Mouse (Mus musculus) midbrain, embryonic 11.5 days (tissue): Measurements from ENCODE around the gene Hoxb8. TPM values are rescaled to one million over a fixed set of nuclear protein-coding genes. Genes with fewer than 3 reads are reported as not detected.
A peak's percentile ranks its signal among the peaks of the same experiment; 100 is the strongest.

Experiments used
- ATAC-seq: fragments of 200-750 bp; cut with Nextera tagmentation; 2 replicates; pipeline ENCODE4 v1.8.0; 2017; ENCODE audit warnings: moderate TSS enrichment, moderate library complexity; ENCODE audit not compliant: low FRiP score
- DNase-seq: peaks from one replicate; pipeline ENCODE4 v3.0.0; 2015; ENCODE audit warnings: low spot score; ENCODE audit errors: missing footprints
- H3K27ac ChIP-seq: fragments of 300-500 bp; sonication (generic); 2 replicates; pipeline ENCODE4 v1.5.1; 2014; ENCODE audit warnings: low read depth, low read length
- H3K27me3 ChIP-seq: fragments of 300-500 bp; sonication (generic); 2 replicates; pipeline ENCODE4 v1.6.1; 2014; ENCODE audit warnings: mild to moderate bottlenecking, low read length, moderate library complexity, mixed read lengths; ENCODE audit not compliant: control insufficient read depth, insufficient read depth
- H3K36me3 ChIP-seq: fragments of 300-500 bp; sonication (generic); 2 replicates; pipeline ENCODE4 v1.6.1; 2014; ENCODE audit warnings: mild to moderate bottlenecking, low read length, moderate library complexity, mixed read lengths; ENCODE audit not compliant: control insufficient read depth, insufficient read depth
- H3K4me1 ChIP-seq: fragments of 300-500 bp; sonication (generic); 2 replicates; pipeline ENCODE4 v1.6.1; 2014; ENCODE audit warnings: low read length; ENCODE audit not compliant: control insufficient read depth, insufficient read depth
- H3K4me2 ChIP-seq: fragments of 300-500 bp; sonication (generic); 2 replicates; pipeline ENCODE4 v1.6.1; 2014; ENCODE audit warnings: mild to moderate bottlenecking, moderate library complexity
- H3K4me3 ChIP-seq: fragments of 300-500 bp; sonication (generic); 2 replicates; pipeline ENCODE4 v1.5.1; 2014; ENCODE audit warnings: low read depth, low read length
- H3K9ac ChIP-seq: fragments of 300-500 bp; sonication (generic); 2 replicates; pipeline ENCODE4 v1.6.1; 2014; ENCODE audit warnings: low read length
- H3K9me3 ChIP-seq: fragments of 300-500 bp; sonication (generic); 2 replicates; pipeline ENCODE4 v1.6.1; 2016; ENCODE audit warnings: low read length; ENCODE audit not compliant: control insufficient read depth
- WGBS: fragments of 180-500 bp; shearing (Covaris S2); extraction: QIAGEN DNeasy Blood & Tissue Kit; methylation state at CpG from one replicate; pipeline ENCODE4 v1.1.7; 2014; 5-methylcytosine and 5-hydroxymethylcytosine counted together
- polyA plus RNA-seq: library from polyadenylated mRNA; unstranded; fragments of >200 nt; fragmentation: Nextera tagmentation; extraction: Ambion mirVana; gene quantifications from 2 replicates; pipeline ENCODE4 v1.2.1, GENCODE M21; 2014

Hoxb8 gene
- polyA plus RNA-seq, 1 experiment from 2014 or later, result not detected

- Histone ChIP-seq H3K27ac (no peak within 1 kb of the TSS), H3K27me3 (peaks cover 100% of the 10 kb centered on the region), H3K9me3 (no peaks in the 10 kb centered on the region), H3K9ac (no peak within 1 kb of the TSS), H3K36me3 (no peaks in the 10 kb centered on the region), H3K4me3 (peak within 1 kb of the TSS; percentile 24), H3K4me2 (peak within 1 kb of the TSS; percentile 39), H3K4me1 (peaks cover 5% of the 10 kb centered on the region)
- no peak; the same call in 1 of the 2 replicates for ATAC-seq
- 2% methylated on average over 28 of the region's 28 CpGs for WGBS
- peak; percentile 95 for DNase-seq
These were observed 36.1 kb downstream of the Hoxb8 start, which contains the start of gene Hoxb4 for GRCm38 (mm10) chr11:96317608-96318367. Hoxb4 (plus strand) TSS chr11:96318267.

GRCm38 (mm10) chr11:96318368-96319070 lies 36.8 kb downstream of the Hoxb8 start:
- no peak; the same call in 1 of the 2 replicates for ATAC-seq
- H3K4me3 ChIP-seq, result peak overlapping the region; percentile 24
- no peak overlapping the region for H3K27ac ChIP-seq

GRCm38 (mm10) chr11:96319071-96319902 lies 37.6 kb downstream of the Hoxb8 start:
- H3K27ac ChIP-seq, result no peak overlapping the region
- H3K4me2 ChIP-seq, result peak overlapping the region; percentile 39
- ATAC-seq (no peak), DNase-seq (peak; percentile 94)
- peaks cover 100% of the 10 kb centered on the region for H3K27me3 ChIP-seq
- no peaks in the 10 kb centered on the region for H3K9me3 ChIP-seq
- no peaks in the 10 kb centered on the region for H3K36me3 ChIP-seq
- peaks cover 5% of the 10 kb centered on the region for H3K4me1 ChIP-seq
- H3K4me3 ChIP-seq, result peak overlapping the region; percentile 24
- H3K9ac ChIP-seq, result no peak overlapping the region
- under 1% methylated on average over 34 of the region's 34 CpGs for WGBS

More at GRCm38 (mm10) chr11:96318368-96319070, 36.8 kb downstream of the Hoxb8 start:
- Histone ChIP-seq H3K27me3 (peaks cover 100% of the 10 kb centered on the region), H3K36me3 (no peaks in the 10 kb centered on the region), H3K9ac (no peak overlapping the region), H3K4me2 (peak overlapping the region; percentile 39), H3K4me1 (peaks cover 5% of the 10 kb centered on the region), H3K9me3 (no peaks in the 10 kb centered on the region)
- no peak for DNase-seq
- under 1% methylated on average over 44 of the region's 45 CpGs for WGBS

- Histone ChIP-seq H3K36me3 (no peaks in the 10 kb centered on the region), H3K4me1 (peaks cover 5% of the 10 kb centered on the region), H3K27me3 (peaks cover 100% of the 10 kb centered on the region), H3K4me2 (no peak overlapping the region), H3K27ac (no peak overlapping the region), H3K4me3 (no peak overlapping the region), H3K9ac (no peak overlapping the region), H3K9me3 (no peaks in the 10 kb centered on the region)
- ATAC-seq (no peak), DNase-seq (no peak)
- under 1% methylated on average over 28 of the region's 29 CpGs for WGBS
These were observed 38.2 kb downstream of the Hoxb8 start for GRCm38 (mm10) chr11:96319910-96320309.

- Histone ChIP-seq H3K4me3 (no peak overlapping the region), H3K27me3 (peaks cover 100% of the 10 kb centered on the region), H3K36me3 (no peaks in the 10 kb centered on the region), H3K9me3 (no peaks in the 10 kb centered on the region), H3K4me2 (no peak overlapping the region), H3K4me1 (peaks cover 5% of the 10 kb centered on the region), H3K9ac (no peak overlapping the region), H3K27ac (no peak overlapping the region)
- ATAC-seq (no peak), DNase-seq (no peak)
- WGBS, result 2% methylated on average over 17 of the region's 17 CpGs
These were observed 39.0 kb downstream of the Hoxb8 start for GRCm38 (mm10) chr11:96320688-96321087.

GRCm38 (mm10) chr11:96321846-96322245 lies 40.1 kb downstream of the Hoxb8 start:
- Histone ChIP-seq H3K9me3 (no peaks in the 10 kb centered on the region), H3K4me1 (peaks cover 5% of the 10 kb centered on the region), H3K9ac (no peak overlapping the region), H3K27me3 (peaks cover 100% of the 10 kb centered on the region), H3K27ac (no peak overlapping the region), H3K4me3 (no peak overlapping the region), H3K36me3 (no peaks in the 10 kb centered on the region), H3K4me2 (no peak overlapping the region)
- DNase-seq, result no peak
- 8% methylated on average over 5 of the region's 5 CpGs for WGBS
- ATAC-seq, result no peak

- DNase-seq (no peak), ATAC-seq (no peak)
- 5% methylated on average over 6 of the region's 6 CpGs for WGBS
- no peak overlapping the region for H3K9ac ChIP-seq
- no peak overlapping the region for H3K27ac ChIP-seq
- H3K4me2 ChIP-seq, result no peak overlapping the region
- H3K9me3 ChIP-seq, result no peaks in the 10 kb centered on the region
- peaks cover 100% of the 10 kb centered on the region for H3K27me3 ChIP-seq
- no peak overlapping the region for H3K4me3 ChIP-seq
- H3K4me1 ChIP-seq, result peaks cover 5% of the 10 kb centered on the region
- H3K36me3 ChIP-seq, result no peaks in the 10 kb centered on the region
These were observed 41.0 kb downstream of the Hoxb8 start for GRCm38 (mm10) chr11:96322738-96323137.

- H3K27me3 ChIP-seq, result peaks cover 100% of the 10 kb centered on the region
- 1% methylated on average over 10 of the region's 10 CpGs for WGBS
- no peaks in the 10 kb centered on the region for H3K9me3 ChIP-seq
- H3K4me3 ChIP-seq, result no peak within 1 kb of the TSS
- H3K9ac ChIP-seq, result no peak within 1 kb of the TSS
- ATAC-seq (no peak), DNase-seq (no peak)
- H3K36me3 ChIP-seq, result no peaks in the 10 kb centered on the region
- no peak within 1 kb of the TSS for H3K4me2 ChIP-seq
- H3K27ac ChIP-seq, result no peak within 1 kb of the TSS
- peaks cover 5% of the 10 kb centered on the region for H3K4me1 ChIP-seq
These were observed 41.4 kb downstream of the Hoxb8 start, which contains the start of gene Hoxb3 for GRCm38 (mm10) chr11:96323154-96323553. Hoxb3 (plus strand) TSS chr11:96323326.
